Mouse (Mus musculus) lung, postnatal 0 days (tissue): ENCODE measurements around the gene Strada. TPM values are rescaled to one million over a fixed set of nuclear protein-coding genes. Genes with fewer than 3 reads are reported as not detected.
"Not testable (repeated sequence)": the region's sequence is repeated elsewhere in the genome, so short reads cannot be mapped to it uniquely, and the experiment has no call there.

ENCODE experiments used
- ATAC-seq: fragments of 200-750 bp; cut with Nextera tagmentation; 2 replicates; pipeline ENCODE4 v1.8.0; 2017; ENCODE audit warnings: moderate library complexity
- DNase-seq: peaks from one replicate; pipeline ENCODE4 v3.0.0-alpha.2; 2016; ENCODE audit warnings: low spot score
- H3K27ac ChIP-seq: fragments of 300-500 bp; sonication (generic); 2 replicates; pipeline ENCODE4 v1.5.1; 2014; ENCODE audit warnings: antibody characterized with exemption, mild to moderate bottlenecking, low read length, mixed read lengths
- H3K27me3 ChIP-seq: fragments of 300-500 bp; sonication (generic); replicated peaks from 2 replicates; pipeline ENCODE4 v1.6.1; 2014; ENCODE audit warnings: low read length, mixed read lengths; ENCODE audit not compliant: insufficient read depth
- H3K36me3 ChIP-seq: fragments of 300-500 bp; sonication (generic); 2 replicates; pipeline ENCODE4 v1.6.1; 2014; ENCODE audit warnings: low read length, mixed read lengths; ENCODE audit not compliant: insufficient read depth
- H3K4me1 ChIP-seq: fragments of 300-500 bp; sonication (generic); 2 replicates; pipeline ENCODE4 v1.6.1; 2014; ENCODE audit warnings: antibody characterized with exemption, low read depth, low read length, mixed read lengths; ENCODE audit not compliant: insufficient read depth
- H3K4me2 ChIP-seq: fragments of 300-500 bp; sonication (generic); replicated peaks from 2 replicates; pipeline ENCODE4 v1.6.1; 2014; ENCODE audit warnings: low read depth, mild to moderate bottlenecking, low read length, moderate library complexity, mixed read lengths
- H3K4me3 ChIP-seq: fragments of 300-500 bp; sonication (generic); 2 replicates; pipeline ENCODE4 v1.5.1; 2014; ENCODE audit warnings: low read depth, low read length
- H3K9ac ChIP-seq: fragments of 300-500 bp; sonication (generic); replicated peaks from 2 replicates; pipeline ENCODE4 v1.6.1; 2014; ENCODE audit warnings: low read depth, mild to moderate bottlenecking
- H3K9me3 ChIP-seq: fragments of 300-500 bp; sonication (generic); 2 replicates; pipeline ENCODE4 v1.6.1; 2016; ENCODE audit warnings: low read length, mixed read lengths
- CTCF ChIP-seq: IDR thresholded peaks from 2 replicates; pipeline ENCODE4 v1.5.1; 2016; ENCODE audit warnings: antibody characterized with exemption, mild to moderate bottlenecking
- EP300 ChIP-seq: IDR thresholded peaks from 2 replicates; pipeline ENCODE4 v1.6.1; 2016; ENCODE audit warnings: antibody characterized with exemption, mild to moderate bottlenecking, control low read depth
- WGBS: fragments of 180-500 bp; shearing (Covaris S2); extraction: QIAGEN DNeasy Blood & Tissue Kit; methylation state at CpG from one replicate; pipeline ENCODE4 v1.1.7; 2014; 5-methylcytosine and 5-hydroxymethylcytosine counted together
- polyA plus RNA-seq: library from polyadenylated mRNA; unstranded; fragments of >200 nt; fragmentation: Nextera tagmentation; extraction: Ambion mirVana; gene quantifications from 2 replicates; pipeline ENCODE4 v1.2.1, GENCODE M21; 2015

The Strada gene
- polyA plus RNA-seq, 1 experiment from 2014 or later: 14.9 TPM

DNA sequence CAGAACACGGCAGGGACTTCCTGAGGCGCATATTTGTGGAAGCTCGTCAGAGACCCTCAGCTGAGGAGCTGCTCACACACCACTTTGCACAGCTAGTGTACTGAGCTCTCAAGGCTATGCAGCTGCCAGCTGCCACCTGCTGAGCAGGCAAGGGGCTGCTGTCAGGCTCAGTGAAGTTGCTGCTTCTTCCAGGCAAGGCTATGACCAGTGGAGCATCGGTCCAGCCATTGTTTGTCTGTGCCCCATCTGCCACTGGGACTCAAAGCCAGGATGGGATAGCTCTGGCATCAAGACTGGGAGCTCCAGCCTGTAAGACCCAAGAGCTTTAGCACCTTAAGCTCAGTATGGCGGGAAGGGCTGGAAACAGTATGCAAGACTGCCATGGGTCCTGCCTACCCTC, 47.9 kb downstream of the Strada start:
- Histone ChIP-seq H3K27me3 (no peaks in the 10 kb centered on the region), H3K9me3 (no peaks in the 10 kb centered on the region), H3K4me2 (no peak overlapping the region), H3K36me3 (peaks cover 57% of the 10 kb centered on the region), H3K4me1 (peaks cover 8% of the 10 kb centered on the region), H3K27ac (no peak overlapping the region), H3K9ac (no peak overlapping the region), H3K4me3 (no peak overlapping the region)
- WGBS: 66% methylated on average over 5 of the region's 5 CpGs
- DNase-seq: no peak
- ATAC-seq: no peak
- TF ChIP-seq EP300 (no peak), CTCF (no peak)

DNA sequence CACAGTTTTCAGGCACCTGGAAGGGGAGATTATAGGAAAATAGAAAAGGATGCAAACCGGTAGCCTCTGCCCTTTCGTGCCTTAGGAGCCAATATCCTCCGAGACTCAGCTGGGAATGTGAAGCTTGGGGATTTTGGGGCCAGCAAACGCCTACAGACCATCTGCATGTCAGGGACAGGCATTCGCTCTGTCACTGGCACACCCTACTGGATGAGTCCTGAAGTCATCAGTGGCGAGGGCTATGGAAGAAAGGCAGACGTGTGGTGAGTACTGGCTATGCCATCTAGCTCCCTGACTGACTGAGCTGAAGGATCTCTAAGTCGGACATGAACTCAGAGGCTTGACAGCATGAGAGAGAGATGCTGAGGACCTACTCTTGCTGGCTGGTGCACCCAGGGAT, 49.8 kb downstream of the Strada start:
- Histone ChIP-seq H3K27me3 (no peaks in the 10 kb centered on the region), H3K4me1 (no peaks in the 10 kb centered on the region; the same call in 1 of the 2 replicates), H3K9ac (no peak overlapping the region), H3K27ac (no peak overlapping the region), H3K4me2 (no peak overlapping the region), H3K9me3 (no peaks in the 10 kb centered on the region), H3K36me3 (peaks cover 62% of the 10 kb centered on the region), H3K4me3 (no peak overlapping the region)
- no peak for ATAC-seq
- no peak for TF ChIP-seq EP300
- no peak for TF ChIP-seq CTCF
- no peak for DNase-seq
- WGBS: 69% methylated on average over 8 of the region's 8 CpGs

DNA sequence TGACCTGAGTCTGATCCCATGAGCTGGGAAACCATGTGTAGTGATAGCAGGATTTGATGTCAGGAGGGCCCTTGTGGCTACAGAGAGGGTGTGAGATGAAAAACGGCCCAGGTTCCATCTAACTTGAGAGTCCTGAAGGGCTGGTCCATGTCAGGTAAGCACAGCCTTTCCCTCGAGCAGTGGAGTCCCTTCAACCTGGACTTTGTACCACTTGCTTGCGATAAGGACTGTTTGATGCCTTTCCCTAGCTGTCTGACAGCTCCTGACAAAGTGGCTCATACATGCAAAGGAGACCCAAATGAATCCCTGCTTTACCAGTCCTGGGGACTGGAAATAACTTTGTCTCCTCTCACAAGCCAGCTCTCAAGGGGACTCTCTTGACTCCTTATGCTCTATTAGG, 50.7 kb downstream of the Strada start:
- no peaks in the 10 kb centered on the region for H3K9me3 ChIP-seq
- no peaks in the 10 kb centered on the region for H3K27me3 ChIP-seq
- WGBS: 82% methylated on average over 3 of the region's 3 CpGs
- H3K36me3 ChIP-seq: peaks cover 57% of the 10 kb centered on the region
- H3K27ac ChIP-seq: no peak overlapping the region
- H3K4me2 ChIP-seq: no peak overlapping the region
- ATAC-seq (no peak), DNase-seq (no peak)
- H3K4me1 ChIP-seq: no peaks in the 10 kb centered on the region; the same call in 1 of the 2 replicates
- no peak overlapping the region for H3K4me3 ChIP-seq
- no peak overlapping the region for H3K9ac ChIP-seq
- TF ChIP-seq CTCF (no peak), EP300 (no peak)

DNA sequence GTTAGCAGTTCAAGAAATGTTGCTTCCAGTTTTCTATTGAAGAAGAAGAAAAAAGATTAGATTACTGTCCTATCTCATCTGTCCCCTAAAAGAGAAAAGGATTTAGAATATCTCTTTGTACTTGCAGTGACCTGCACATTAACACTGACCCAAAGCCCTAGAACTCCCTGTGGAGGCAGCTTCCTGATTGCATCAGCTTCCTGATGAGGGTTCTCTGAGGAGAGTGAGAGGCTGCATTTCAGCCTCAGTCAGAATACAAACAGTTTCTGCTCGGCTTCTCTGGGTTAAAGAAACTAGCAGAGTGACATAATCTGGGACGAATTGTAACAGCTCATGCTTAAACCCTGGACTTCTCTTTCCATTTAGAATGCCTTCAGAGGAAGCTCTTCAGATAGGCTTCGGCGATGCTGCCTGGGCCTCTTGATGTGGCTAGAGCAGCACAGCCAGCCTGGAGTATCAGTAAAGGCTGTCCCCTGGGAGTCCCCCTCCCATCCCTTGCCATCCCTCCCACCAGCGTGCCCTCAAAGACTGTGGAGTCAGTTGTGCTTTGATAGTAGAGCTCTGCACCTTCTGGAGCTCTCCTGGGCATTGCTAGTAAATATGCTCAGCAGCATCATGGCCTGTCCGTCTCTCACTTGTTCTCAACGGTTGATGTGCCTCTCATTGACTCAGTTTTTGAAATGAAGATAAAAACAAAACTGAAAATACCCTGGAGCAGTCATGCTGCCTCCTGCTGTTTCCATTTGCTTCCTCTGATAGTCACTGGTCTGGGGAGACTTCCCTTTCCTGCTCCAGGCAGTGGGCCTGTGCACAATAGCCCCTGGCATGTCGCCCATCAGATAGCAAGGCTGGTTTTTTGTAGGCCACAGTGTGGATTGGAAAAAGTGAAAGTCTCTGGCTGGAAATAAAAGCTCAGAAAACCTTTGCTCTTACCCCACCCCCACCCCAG, 67.1 kb downstream of the Strada start:
- Histone ChIP-seq H3K9ac (peak overlapping the region; percentile 43), H3K9me3 (no peaks in the 10 kb centered on the region), H3K4me1 (no peaks in the 10 kb centered on the region), H3K36me3 (peaks cover 5% of the 10 kb centered on the region; the same call in 1 of the 2 replicates), H3K27me3 (no peaks in the 10 kb centered on the region), H3K4me2 (peak overlapping the region; percentile 58), H3K4me3 (peak overlapping the region; percentile 18; the same call in 1 of the 2 replicates), H3K27ac (peak overlapping the region; percentile 85)
- ATAC-seq (peak; percentile 96), DNase-seq (peak; percentile 94)
- WGBS: 13% methylated on average over 8 of the region's 8 CpGs
- TF ChIP-seq CTCF: peak; percentile 62
- TF ChIP-seq EP300: peak; percentile 87

DNA sequence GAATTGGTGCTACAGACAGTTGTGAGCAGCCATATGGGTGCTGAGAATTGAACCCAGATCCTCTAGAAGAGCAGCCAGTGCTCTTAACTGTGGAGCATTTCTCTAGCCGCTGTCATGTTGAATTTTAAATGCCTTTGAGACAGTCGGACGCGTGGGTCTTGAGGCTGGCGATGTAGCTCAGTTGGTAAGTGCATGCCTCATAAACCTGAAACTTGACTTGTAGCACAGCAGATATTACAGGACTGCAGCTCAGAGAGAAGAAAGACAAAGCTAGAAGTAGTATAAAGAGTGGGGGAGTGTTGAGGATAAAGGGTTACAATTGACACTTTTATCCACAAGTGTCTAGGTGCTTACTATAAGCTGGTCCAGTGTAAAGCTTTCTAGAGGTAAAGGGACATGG, 69.5 kb downstream of the Strada start:
- Histone ChIP-seq H3K36me3 (peaks cover 5% of the 10 kb centered on the region; the same call in 1 of the 2 replicates), H3K9ac (no peak overlapping the region), H3K4me3 (no peak overlapping the region), H3K9me3 (no peaks in the 10 kb centered on the region), H3K27ac (no peak overlapping the region), H3K4me2 (no peak overlapping the region), H3K4me1 (no peaks in the 10 kb centered on the region), H3K27me3 (no peaks in the 10 kb centered on the region)
- ATAC-seq (no peak), DNase-seq (no peak)
- 94% methylated on average over 5 of the region's 5 CpGs for WGBS
- TF ChIP-seq CTCF (no peak), EP300 (no peak)

DNA sequence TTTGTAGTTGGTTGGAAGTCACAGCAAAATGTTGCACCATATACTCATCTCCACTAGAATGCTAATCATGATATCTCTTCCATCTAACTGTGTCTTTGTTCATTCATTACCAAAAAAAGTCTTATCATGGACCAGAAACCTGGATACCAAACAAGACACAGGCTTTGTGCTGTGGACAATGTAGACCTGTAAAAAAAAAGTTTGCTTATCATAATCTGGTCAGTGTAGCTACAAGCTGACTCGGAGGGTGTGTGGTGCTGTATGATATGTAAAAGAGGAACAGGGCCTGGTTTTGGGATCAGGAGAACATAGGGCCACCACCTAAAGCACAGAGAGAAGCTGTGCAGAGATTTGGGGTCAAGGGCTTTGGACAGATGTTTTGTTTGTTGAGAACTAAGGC, 72.5 kb downstream of the Strada start:
- peaks cover 10% of the 10 kb centered on the region for H3K36me3 ChIP-seq
- H3K4me3 ChIP-seq: no peak overlapping the region
- no peak overlapping the region for H3K27ac ChIP-seq
- DNase-seq (no peak), ATAC-seq (no peak)
- TF ChIP-seq EP300 (no peak), CTCF (no peak)
- H3K9me3 ChIP-seq: no peaks in the 10 kb centered on the region
- no peak overlapping the region for H3K9ac ChIP-seq
- no peaks in the 10 kb centered on the region for H3K4me1 ChIP-seq
- H3K27me3 ChIP-seq: no peaks in the 10 kb centered on the region
- no peak overlapping the region for H3K4me2 ChIP-seq
- 81% methylated on average over 1 of the region's 1 CpGs for WGBS

DNA sequence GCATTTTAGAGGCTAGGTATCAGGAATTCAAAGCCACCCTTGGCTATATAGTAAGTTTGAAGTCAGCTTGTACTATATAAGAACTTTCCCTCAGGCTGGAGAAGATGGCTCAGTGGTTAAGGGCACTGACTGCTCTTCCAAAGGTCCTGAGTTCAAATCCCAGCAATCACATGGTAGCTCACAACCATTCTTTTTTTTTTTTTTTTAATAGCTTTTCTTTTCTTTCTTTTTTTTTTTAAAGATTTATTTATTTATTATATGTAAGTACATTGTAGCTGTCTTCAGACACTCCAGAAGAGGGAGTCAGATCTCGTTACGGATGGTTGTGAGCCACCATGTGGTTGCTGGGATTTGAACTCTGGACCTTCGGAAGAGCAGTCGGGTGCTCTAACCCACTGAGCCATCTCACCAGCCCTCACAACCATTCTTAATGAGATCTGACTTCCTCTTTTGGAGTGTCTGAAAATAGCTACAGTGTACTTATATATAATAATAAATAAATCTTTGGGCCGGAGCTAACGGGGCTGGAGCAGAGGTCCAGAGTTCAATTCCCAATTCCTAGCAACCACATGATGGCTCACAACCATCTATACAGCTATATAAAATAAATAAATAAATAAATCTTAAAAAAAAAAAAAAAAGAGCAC, 75.1 kb downstream of the Strada start:
- not testable (repeated sequence) for H3K27me3 ChIP-seq, H3K9me3 ChIP-seq, H3K4me2 ChIP-seq, ATAC-seq, H3K27ac ChIP-seq, DNase-seq, H3K4me3 ChIP-seq, H3K9ac ChIP-seq, H3K4me1 ChIP-seq
- peaks cover 12% of the 10 kb centered on the region for H3K36me3 ChIP-seq
- 80% methylated on average over 4 of the region's 6 CpGs for WGBS
